Mouse (Mus musculus) gastrocnemius, postnatal 14 days (tissue): ENCODE results near the gene Ubr1. TPM values are rescaled to one million over a fixed set of nuclear protein-coding genes. Genes with fewer than 3 reads are reported as not detected.
"Not testable (repeated sequence)": the region's sequence is repeated elsewhere in the genome, so short reads cannot be mapped to it uniquely, and the experiment has no call there.

ENCODE experiments used
- DNase-seq: peaks from one replicate; pipeline ENCODE4 v3.0.0; 2021; ENCODE audit warnings: mixed read lengths
- intact Hi-C: fragments of 180-260 bp; cut with DNase I; formaldehyde crosslinking; loops from one replicate; pipeline ENCODE4 v1.15.1; 2025; ENCODE audit warnings: low total_unique reads
- total RNA-seq, 2 experiments: library from RNA; stranded (reverse); gene quantifications; 2 replicates each; pipeline ENCODE4 v1.2.3; 2021

The Ubr1 gene
- total RNA-seq, 2 experiments from 2014 or later: 18.5 to 20.0 TPM

DNA sequence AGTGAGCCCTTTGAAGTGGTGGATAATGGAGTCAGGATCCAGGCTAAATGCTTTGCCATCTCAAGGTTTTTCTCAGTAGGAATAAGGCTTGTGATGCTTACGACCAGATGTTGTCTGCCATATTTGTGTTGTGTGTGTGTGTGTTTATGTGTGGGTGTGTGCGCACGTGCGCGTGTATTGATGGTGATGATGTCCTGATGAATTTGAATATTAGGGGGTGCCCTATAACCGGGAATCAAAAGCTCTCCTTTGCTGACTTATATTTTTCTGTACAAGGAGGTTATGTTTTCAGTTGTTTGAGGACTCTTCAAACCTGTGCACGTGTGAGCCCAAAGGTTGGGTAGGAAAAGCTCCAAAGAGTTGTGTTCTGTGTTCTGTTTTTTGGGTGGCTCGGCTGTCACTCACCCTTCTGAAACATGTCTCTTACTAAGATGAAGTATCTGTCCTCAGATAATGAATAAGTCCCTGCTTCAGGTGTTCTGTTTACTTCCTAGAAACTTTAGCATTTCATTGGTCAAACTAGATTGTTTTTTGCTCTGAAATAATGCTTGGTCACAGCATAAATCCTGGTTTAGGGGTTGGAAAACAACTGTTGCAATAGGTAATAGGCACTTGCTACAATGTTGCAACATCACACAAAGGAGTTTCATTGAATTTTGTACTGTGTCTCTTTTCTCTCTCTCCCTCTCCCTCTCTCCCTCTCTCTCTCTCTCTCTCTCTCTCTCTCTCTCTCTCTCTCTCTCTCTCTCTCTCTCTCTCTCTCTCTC lies 7.6 kb upstream of the Ubr1 start:
- intact Hi-C loops: no loop called here
- no peak for DNase-seq

DNA sequence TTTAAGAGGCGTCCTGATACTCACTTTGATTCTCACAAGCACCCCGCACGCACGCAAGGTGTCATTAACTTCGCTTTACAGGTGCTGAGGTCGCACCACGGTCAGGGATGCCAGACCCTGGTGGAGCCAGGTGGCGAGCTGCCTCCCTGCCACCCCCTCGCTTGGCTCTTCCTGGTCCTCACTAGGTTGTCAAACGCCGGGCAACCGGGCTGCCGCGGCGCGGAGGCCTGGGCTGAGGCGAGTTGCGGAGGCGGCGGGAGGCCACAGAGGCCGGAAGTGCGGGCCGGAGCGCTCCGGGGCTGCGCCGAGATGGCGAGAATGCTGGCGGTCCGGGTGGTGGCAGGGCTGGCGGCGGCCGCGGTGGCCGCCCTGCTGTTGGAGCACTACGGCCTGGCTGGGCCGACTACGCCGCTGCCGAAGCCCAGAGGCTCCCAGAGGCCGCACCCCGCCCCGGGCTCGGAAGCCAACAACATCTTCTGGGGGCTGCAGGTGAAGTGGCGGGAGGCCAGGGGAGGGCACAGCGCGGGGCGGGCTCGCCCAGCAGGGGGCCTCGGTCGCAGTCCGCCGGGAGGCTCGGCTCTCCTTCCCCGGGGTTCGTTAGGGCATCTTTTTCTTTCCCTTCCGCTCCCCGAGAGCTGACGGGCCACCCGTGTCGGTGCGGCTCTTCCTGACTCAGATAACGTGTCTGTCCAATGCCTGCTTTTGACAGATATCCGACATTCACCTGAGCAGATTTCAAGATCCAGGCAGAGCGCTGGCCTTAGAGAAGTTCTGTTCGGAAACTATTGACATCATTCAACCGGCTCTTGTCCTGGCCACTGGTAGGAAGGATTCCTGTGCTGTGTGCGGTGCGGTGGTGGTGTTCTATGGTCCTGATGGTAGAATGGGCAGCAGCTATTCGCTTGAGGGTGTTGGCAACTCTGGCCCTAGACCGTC lies 6.7 kb upstream of the Ubr1 start, which contains the start of gene Tmem62:
Tmem62 (plus strand) TSS at position 28 of the 936 bp plus-strand sequence.
- intact Hi-C loops: no loop called here
- peak; percentile 62 for DNase-seq

- no peak for DNase-seq
- intact Hi-C loops: no loop called here
Measured at GRCm38 (mm10) chr2:120976308-120976707, 5.8 kb upstream of the Ubr1 start.

DNA sequence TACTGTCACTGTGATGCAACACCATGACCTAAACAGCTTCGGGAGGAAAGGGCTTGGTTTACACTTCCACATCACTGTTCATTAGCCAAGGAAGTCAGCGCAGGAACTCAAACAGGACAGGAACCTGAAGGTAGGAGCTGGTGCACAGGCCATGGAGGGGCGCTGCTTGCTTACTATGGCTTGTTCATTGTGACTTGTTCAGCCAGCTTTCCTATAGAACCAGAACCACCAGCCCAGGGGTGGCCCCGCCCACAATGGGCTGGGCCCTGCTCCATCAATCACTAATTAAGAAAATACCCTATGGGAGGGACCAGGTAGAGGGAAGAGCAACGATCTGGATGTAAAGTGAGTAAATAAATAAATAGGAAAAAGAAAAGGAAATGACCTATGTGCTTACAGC lies 2.4 kb upstream of the Ubr1 start:
- intact Hi-C loops: no loop called here

GRCm38 (mm10) chr2:120972257-120972656 lies 1.7 kb upstream of the Ubr1 start:
- DNase-seq, intact Hi-C loops: not testable (repeated sequence)

More for the DNA sequence above, 2.4 kb upstream of the Ubr1 start:
- DNase-seq: no peak

- DNase-seq: no peak
- intact Hi-C loops: no loop called here
Measured at GRCm38 (mm10) chr2:120971766-120972165, 1.3 kb upstream of the Ubr1 start.

DNA sequence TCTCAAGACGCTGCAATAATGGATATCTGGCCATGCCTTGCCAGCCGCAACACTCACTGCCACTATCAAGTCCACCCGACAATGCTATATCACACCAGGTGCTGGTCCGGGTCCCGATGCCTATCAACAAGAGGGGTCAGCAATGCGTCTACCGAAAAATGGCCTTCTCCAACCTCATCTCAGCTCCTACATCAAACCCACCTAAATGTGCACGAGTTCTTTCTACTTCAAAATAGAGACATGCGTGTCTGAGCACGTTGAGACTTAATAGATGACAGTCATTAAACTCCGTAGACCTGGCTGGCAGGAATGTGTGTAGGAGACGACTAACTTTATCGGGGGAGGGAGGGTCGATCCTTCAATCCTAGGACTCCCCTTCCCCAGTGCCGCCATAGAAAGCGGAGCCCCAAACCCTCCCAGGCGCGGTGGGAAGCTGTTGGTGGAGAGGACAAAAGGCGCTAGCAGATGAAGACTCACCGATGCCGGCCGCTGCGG lies 423 bp downstream of the Ubr1 start:
- intact Hi-C loops: no loop called here

GRCm38 (mm10) chr2:120965486-120965885 lies 5.0 kb downstream of the Ubr1 start:
- DNase-seq: no peak
- intact Hi-C loops: no loop called here

More for the DNA sequence above, 423 bp downstream of the Ubr1 start:
- no peak for DNase-seq

DNA sequence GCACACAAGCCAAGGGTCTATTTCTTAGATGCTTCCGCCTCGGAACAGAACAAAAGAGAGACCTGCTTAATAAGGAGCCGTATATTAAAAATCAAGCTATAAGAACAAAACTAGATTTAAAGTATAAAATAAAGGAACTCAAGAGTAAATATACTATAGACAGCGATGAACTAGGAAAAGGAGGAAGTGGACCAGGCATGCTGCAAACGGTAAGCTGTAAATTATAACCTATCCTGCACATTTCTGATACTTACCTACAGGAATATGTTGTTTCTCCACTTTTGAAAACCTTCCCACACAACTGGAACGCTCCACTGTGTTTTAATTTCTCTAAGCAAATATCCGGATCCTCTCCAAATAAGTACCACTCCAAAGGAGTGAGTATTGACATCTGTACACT lies 7.4 kb downstream of the Ubr1 start:
- intact Hi-C loops: no loop called here
- DNase-seq: no peak

- DNase-seq: no peak
- intact Hi-C loops: no loop called here
Measured at GRCm38 (mm10) chr2:120960261-120960660, 10.3 kb downstream of the Ubr1 start.

GRCm38 (mm10) chr2:120959827-120960226 lies 10.7 kb downstream of the Ubr1 start:
- intact Hi-C loops: no loop called here
- DNase-seq: no peak

GRCm38 (mm10) chr2:120959363-120959762 lies 11.2 kb downstream of the Ubr1 start:
- intact Hi-C loops: no loop called here
- DNase-seq: no peak

DNA sequence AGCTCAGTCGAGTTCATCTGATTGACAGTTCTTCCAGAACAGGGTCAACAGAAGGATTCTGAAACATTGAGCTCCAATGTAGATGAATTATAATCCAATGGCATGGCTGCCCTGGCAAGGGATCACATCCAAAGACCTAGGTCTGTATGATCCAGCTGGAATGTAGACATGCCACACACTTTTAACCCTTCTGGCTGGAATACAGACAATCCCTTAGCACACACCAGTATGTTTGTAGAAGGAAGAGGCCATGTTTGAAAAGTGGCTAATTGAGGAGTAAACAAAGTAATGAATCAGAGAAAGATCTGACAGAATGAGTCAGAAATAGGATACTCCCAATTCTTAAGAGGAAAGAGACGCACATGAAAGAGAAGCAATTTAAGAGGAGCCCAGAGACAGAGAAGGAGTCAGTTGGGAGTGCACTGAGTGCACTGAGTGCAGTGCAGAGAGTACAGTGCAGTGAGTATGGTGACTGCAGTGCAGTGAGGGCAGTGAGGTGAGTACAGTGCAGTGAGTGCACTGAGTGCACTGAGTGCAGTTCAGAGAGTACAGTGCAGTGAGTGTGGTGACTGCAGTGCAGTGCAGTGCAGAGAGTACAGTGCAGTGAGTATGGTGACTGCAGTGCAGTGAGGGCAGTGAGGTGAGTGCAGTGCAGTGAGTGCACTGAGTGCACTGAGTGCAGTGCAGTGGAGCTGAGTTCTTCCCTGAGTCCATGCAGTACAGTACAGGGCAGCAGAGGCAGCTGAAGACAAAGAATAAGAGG lies 18.2 kb downstream of the Ubr1 start:
- no peak for DNase-seq
- intact Hi-C loops: no loop called here

DNA sequence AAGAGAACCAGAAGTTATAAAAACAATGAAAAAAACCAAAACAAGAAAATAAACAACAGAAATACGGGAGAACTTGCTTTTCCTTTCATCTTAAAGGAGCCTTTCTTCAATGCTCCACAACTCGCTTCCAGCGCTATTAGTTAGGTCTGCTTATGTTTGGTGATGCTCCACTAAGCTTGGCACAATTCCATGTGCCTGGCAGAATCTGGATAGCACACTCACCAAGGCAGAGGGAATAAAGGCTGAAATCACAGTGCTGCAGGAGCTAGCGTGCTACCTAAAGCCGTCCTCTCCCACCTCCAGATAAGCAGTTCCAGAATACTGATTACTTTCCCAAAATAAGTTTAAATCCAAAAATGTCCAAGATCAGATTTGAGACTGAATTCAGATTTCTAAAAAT lies 19.3 kb downstream of the Ubr1 start:
- intact Hi-C loops: no loop called here
- no peak for DNase-seq

GRCm38 (mm10) chr2:120933038-120933437 lies 37.5 kb downstream of the Ubr1 start:
- intact Hi-C loops: no loop called here
- no peak for DNase-seq

- intact Hi-C loops: no loop called here
- DNase-seq: no peak
Measured at GRCm38 (mm10) chr2:120909556-120909955, 61.0 kb downstream of the Ubr1 start.

GRCm38 (mm10) chr2:120896361-120896760 lies 74.2 kb downstream of the Ubr1 start:
- intact Hi-C loops: no loop called here
- DNase-seq: no peak

- no peak for DNase-seq
- intact Hi-C loops: no loop called here
Measured at GRCm38 (mm10) chr2:120887601-120888000, 82.9 kb downstream of the Ubr1 start.

GRCm38 (mm10) chr2:120873192-120873591 lies 97.3 kb downstream of the Ubr1 start:
- intact Hi-C loops: no loop called here
- DNase-seq: no peak
